ENCODE assay signal across 25 mouse cellular contexts in the genomic region with DNA sequence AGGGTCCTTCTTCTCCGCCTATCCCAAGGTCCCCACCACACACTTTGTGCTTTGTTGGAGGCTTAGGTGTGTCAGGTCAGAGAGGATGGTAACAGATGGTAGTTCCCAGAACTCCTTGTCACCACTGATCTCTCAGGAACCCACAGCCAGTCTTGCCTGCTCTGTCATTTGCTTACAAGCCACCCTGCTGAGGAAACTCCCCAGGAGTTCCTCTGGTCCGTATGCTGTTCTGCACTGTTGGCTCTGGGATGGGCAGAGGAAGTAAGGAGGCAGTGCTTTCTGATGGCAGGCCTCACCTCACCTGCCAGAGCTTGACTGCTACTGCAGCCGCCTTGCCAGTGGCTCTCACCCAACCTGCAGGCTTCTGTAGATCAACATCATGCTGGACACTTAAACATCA.
DNase-seq lines count a peak whose midpoint lies in the region; ATAC-seq and TF ChIP-seq lines count a peak whose summit lies in the region.
"Had no signal": no experiment of that assay in that cellular context is flagged by ENCODE, and none has a peak within 500 bp of the region (broad histone marks: within the 10 kb centered on the region; RNA-seq: fewer than 3 reads in every experiment).

No protein-coding gene starts in this region.

- no peak overlapping the region for H3K4me3 ChIP-seq in kidney, embryonic 16.5 days (ENCODE audit: low read length)
- H3K4me3 ChIP-seq in kidney, adult 2 months (ENCODE audit: insufficient read depth, low read depth, low read length) = no peak overlapping the region
- H3K4me3 ChIP-seq: forebrain, embryonic 10.5 days; heart, embryonic 13.5 days; hindbrain, embryonic 13.5 days; limb, embryonic 13.5 days; liver, embryonic 12.5 days; midbrain, embryonic 15.5 days; stomach, embryonic 15.5 days had no signal

- H3K9me3 ChIP-seq in kidney, embryonic 16.5 days (ENCODE audit: low read length) = no peaks in the 10 kb centered on the region
- H3K9me3 ChIP-seq: forebrain, embryonic 10.5 days; heart, embryonic 13.5 days; hindbrain, embryonic 13.5 days; limb, embryonic 13.5 days; liver, embryonic 12.5 days; midbrain, embryonic 15.5 days; stomach, embryonic 15.5 days had no signal

- no peak for TF ChIP-seq CTCF in kidney, adult 2 months (conservative IDR thresholded peaks at IDR 0.05; ENCODE audit: insufficient read depth, insufficient read length, low read depth, low read length)

- no peak overlapping the region for H3K9ac ChIP-seq in kidney, embryonic 16.5 days (replicated peaks; ENCODE audit: low read length)
- H3K9ac ChIP-seq: forebrain, postnatal 0 days; heart, embryonic 13.5 days; hindbrain, embryonic 13.5 days; limb, embryonic 13.5 days; liver, embryonic 12.5 days; midbrain, embryonic 15.5 days; stomach, embryonic 15.5 days had no signal

- no peaks in the 10 kb centered on the region for H3K27me3 ChIP-seq in kidney, embryonic 16.5 days (ENCODE audit: insufficient read depth, low read length)
- H3K27me3 ChIP-seq in kidney, adult 2 months (replicated peaks; ENCODE audit: control insufficient read depth, insufficient read depth, low read length) = no peaks in the 10 kb centered on the region
- H3K27me3 ChIP-seq: heart, embryonic 13.5 days; hindbrain, embryonic 13.5 days; midbrain, embryonic 15.5 days; stomach, embryonic 15.5 days had no signal

- ATAC-seq in kidney, embryonic 16.5 days (ENCODE audit: low FRiP score, low TSS enrichment) = peak; percentile 54; the same call in 1 of the 2 replicates
- ATAC-seq: forebrain, postnatal 0 days; liver, embryonic 12.5 days; midbrain, embryonic 15.5 days had no signal

- H3K4me2 ChIP-seq in kidney, embryonic 16.5 days (replicated peaks; ENCODE audit: low read depth, low read length) = no peak overlapping the region
- H3K4me2 ChIP-seq: heart, embryonic 13.5 days; hindbrain, embryonic 13.5 days; limb, embryonic 13.5 days; liver, embryonic 12.5 days; midbrain, embryonic 15.5 days; stomach, embryonic 15.5 days had no signal

- 61% methylated on average over 3 of the region's 3 CpGs for WGBS in kidney, embryonic 16.5 days
- WGBS in kidney, adult 2 months = 68% methylated on average over 3 of the region's 3 CpGs

- peaks cover 13% of the 10 kb centered on the region; the same call in 1 of the 2 replicates for H3K4me1 ChIP-seq in kidney, embryonic 16.5 days (ENCODE audit: insufficient read depth, low read length)
- no peaks in the 10 kb centered on the region for H3K4me1 ChIP-seq in kidney, adult 2 months (ENCODE audit: control insufficient read depth, insufficient read depth, low read length)

- no peaks in the 10 kb centered on the region for H3K36me3 ChIP-seq in kidney, embryonic 16.5 days (ENCODE audit: insufficient read depth, low read length)
- H3K36me3 ChIP-seq in kidney, adult 2 months (ENCODE audit: control insufficient read depth, insufficient read depth, low read length) = no peaks in the 10 kb centered on the region
- H3K36me3 ChIP-seq: forebrain, embryonic 10.5 days; heart, embryonic 13.5 days; hindbrain, embryonic 13.5 days; limb, embryonic 13.5 days; liver, embryonic 12.5 days; midbrain, embryonic 15.5 days; stomach, embryonic 15.5 days had no signal

- DNase-seq in kidney, adult 2 months = no peak
- DNase-seq in cerebellum, adult 11 months = peak; percentile 79
- DNase-seq in cerebellum, adult 9-11 months = peak; percentile 92
- no peak for DNase-seq in right cerebral cortex, postnatal 4 days
- DNase-seq in ovary, adult 18-20 months (ENCODE audit: low spot score) = no peak
- DNase-seq in adrenal gland, postnatal 36 days = no peak
- DNase-seq: adrenal gland, postnatal 14 days; forebrain, postnatal 0 days; gastrocnemius, postnatal 14 days; heart, adult 18-20 months; heart, postnatal 14 days; kidney, adult 11 months; lung, adult 2 months; lung, postnatal 14 days; right cerebral cortex, adult 18-20 months; thymus, postnatal 25 days had no signal

- H3K27ac ChIP-seq in kidney, embryonic 16.5 days (ENCODE audit: low read length) = no peak overlapping the region
- no peak overlapping the region for H3K27ac ChIP-seq in kidney, adult 2 months (ENCODE audit: insufficient read depth, low read depth, low read length)
- H3K27ac ChIP-seq: forebrain, embryonic 10.5 days; heart, embryonic 13.5 days; hindbrain, embryonic 13.5 days; kidney, postnatal 0 days; limb, embryonic 13.5 days; liver, embryonic 12.5 days; midbrain, embryonic 15.5 days; stomach, embryonic 15.5 days had no signal

- TF ChIP-seq POLR2A in kidney, adult 2 months (IDR thresholded peaks at IDR 0.05; ENCODE audit: low read depth, low read length) = no peak

Comparison
In these comparisons a context has a peak if more than half of its experiments do, and no peak if none do; other contexts are left out.
1. DNase-seq: peak in cerebellum, adult 11 months (single experiment) and cerebellum, adult 9-11 months (single experiment); none in kidney, adult 2 months (single experiment), right cerebral cortex, postnatal 4 days (single experiment), ovary, adult 18-20 months (single experiment) and adrenal gland, postnatal 36 days (0 of 2).